Mouse (Mus musculus) MEL (cell line): Measurements from ENCODE around the gene Xpo1.

Experiments
- CHD1 ChIP-seq: IDR thresholded peaks from 2 replicates; pipeline ENCODE4 v1.6.1; 2012; ENCODE audit warnings: low read depth, mild to moderate bottlenecking, inconsistent platforms, low read length, improper control_type of control experiment
- CTCF ChIP-seq, 3 experiments: IDR thresholded peaks in 2 of 3; conservative IDR thresholded peaks in 1 of 3; 2 replicates each; pipeline ENCODE4 v1.5.1; 2011 to 2012; ENCODE audit warnings: low read length in 3 of 3, low read depth in 2 of 3, mild to moderate bottlenecking in 2 of 3, improper control_type of control experiment in 1 of 3, inconsistent platforms in 1 of 3, mixed read lengths in 1 of 3, moderate library complexity in 1 of 3; ENCODE audit not compliant: control insufficient read depth in 1 of 3, insufficient read depth in 1 of 3, poor library complexity in 1 of 3, severe bottlenecking in 1 of 3
- UBTF ChIP-seq: IDR thresholded peaks from 2 replicates; pipeline ENCODE4 v1.6.1; 2012; ENCODE audit warnings: low read depth, mild to moderate bottlenecking, inconsistent platforms, low read length, improper control_type of control experiment, moderate library complexity, borderline replicate concordance; ENCODE audit not compliant: insufficient read depth
- ZKSCAN1 ChIP-seq: IDR thresholded peaks from 2 replicates; pipeline ENCODE4 v1.6.1; 2012; ENCODE audit warnings: low read depth, mild to moderate bottlenecking, inconsistent platforms, low read length, improper control_type of control experiment, moderate library complexity
- ZNF384 ChIP-seq: IDR thresholded peaks from 2 replicates; pipeline ENCODE4 v1.6.1; 2012; ENCODE audit warnings: low read depth, mild to moderate bottlenecking, inconsistent platforms, low read length, improper control_type of control experiment

- no peak for TF ChIP-seq CHD1
- no peak for TF ChIP-seq ZNF384
- TF ChIP-seq ZKSCAN1: no peak
- no peak for TF ChIP-seq UBTF
- no peak for TF ChIP-seq CTCF (IDR thresholded peaks at IDR 0.05 in 2 of 3, conservative IDR thresholded peaks at IDR 0.05 in 1 of 3; ENCODE audit: control insufficient read depth in 1 of 3, insufficient read depth in 1 of 3, low read depth in 2 of 3, low read length in 3 of 3, poor library complexity in 1 of 3, severe bottlenecking in 1 of 3)
Observed at GRCm38 (mm10) chr11:23209717-23210116, 46.1 kb upstream of the Xpo1 start.
